Mouse (Mus musculus): ENCODE measurements at regions not wholly inside any gene's neighbourhood (a gene's known extent, or its start where the extent isn't known, plus 50 kb on each side); places are given as distances from the start of the nearest gene placed in this dataset.

DNA sequence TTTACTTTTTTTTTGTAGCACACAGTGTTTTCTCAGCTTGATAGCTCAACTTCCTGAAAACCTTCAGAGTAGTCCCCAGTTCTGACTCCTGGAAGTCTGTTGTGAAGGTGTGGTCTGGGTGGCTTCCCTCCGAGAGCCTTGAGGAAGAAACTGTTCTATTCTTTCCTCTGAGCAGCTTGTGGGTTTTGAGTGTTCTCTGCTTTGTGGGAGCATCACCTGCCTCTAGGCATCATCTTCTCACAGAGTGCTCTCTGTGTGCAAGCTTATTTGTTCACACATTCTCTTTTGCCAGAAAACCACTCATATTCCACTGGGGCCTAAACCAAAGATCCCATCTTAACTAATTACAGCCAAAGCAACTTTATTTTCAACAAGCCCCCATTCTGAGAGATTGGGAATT, 91.5 kb upstream of the Ccng1 start:
- Histone ChIP-seq H3K27ac (no peak overlapping the region), H3K4me1 (no peaks in the 10 kb centered on the region), H3K27me3 (ENCODE audit: poor library complexity, severe bottlenecking) (no peaks in the 10 kb centered on the region), H3K36me3 (replicated peaks) (no peaks in the 10 kb centered on the region), H3K4me3 (no peak overlapping the region), H3K9me3 (no peaks in the 10 kb centered on the region)
- no peak for DNase-seq (ENCODE audit: extremely low spot score, low spot score)
- 74% methylated on average over 1 of the region's 1 CpGs for WGBS

GRCm38 (mm10) chr11:40835393-40835792, 80.3 kb upstream of the Ccng1 start:
- 73% methylated on average over 4 of the region's 4 CpGs for WGBS
- DNase-seq (ENCODE audit: extremely low spot score, low spot score): no peak

More at GRCm38 (mm10) chr11:40835393-40835792, 80.3 kb upstream of the Ccng1 start:
- Histone ChIP-seq H3K9me3 (0 out of 2 replicates have a peak, but pooled peaks cover 4% of the 10 kb centered on the region), H3K36me3 (replicated peaks) (no peaks in the 10 kb centered on the region), H3K27ac (no peak overlapping the region), H3K4me1 (no peaks in the 10 kb centered on the region), H3K4me3 (no peak overlapping the region), H3K27me3 (ENCODE audit: poor library complexity, severe bottlenecking) (no peaks in the 10 kb centered on the region)

Measured in forebrain, embryonic 10.5 days (tissue).